Mouse (Mus musculus) lung, embryonic 15.5 days (tissue): ENCODE measurements at regions not wholly inside any gene's neighbourhood (a gene's known extent, or its start where the extent isn't known, plus 50 kb on each side); places are given as distances from the start of the nearest gene placed in this dataset.

Source experiments
- ATAC-seq: fragments of 200-750 bp; cut with Nextera tagmentation; 2 replicates; pipeline ENCODE4 v1.8.0; 2017; ENCODE audit warnings: moderate number of reproducible peaks, borderline replicate concordance; ENCODE audit not compliant: low FRiP score, low TSS enrichment; ENCODE audit errors: extremely low read depth
- H3K27ac ChIP-seq: fragments of 300-500 bp; sonication (generic); 2 replicates; pipeline ENCODE4 v1.5.1; 2015; ENCODE audit warnings: moderate library complexity, mild to moderate bottlenecking, inconsistent platforms
- H3K27me3 ChIP-seq: fragments of 300-500 bp; sonication (generic); 2 replicates; pipeline ENCODE4 v1.6.1; 2015; ENCODE audit warnings: inconsistent platforms
- H3K36me3 ChIP-seq: fragments of 300-500 bp; sonication (generic); 2 replicates; pipeline ENCODE4 v1.6.1; 2015; ENCODE audit warnings: inconsistent platforms
- H3K4me1 ChIP-seq: fragments of 300-500 bp; sonication (generic); 2 replicates; pipeline ENCODE4 v1.6.1; 2015; ENCODE audit warnings: inconsistent platforms
- H3K4me2 ChIP-seq: fragments of 300-500 bp; sonication (generic); 2 replicates; pipeline ENCODE4 v1.6.1; 2015; ENCODE audit warnings: inconsistent platforms, mild to moderate bottlenecking, moderate library complexity
- H3K4me3 ChIP-seq: fragments of 300-500 bp; sonication (generic); 2 replicates; pipeline ENCODE4 v1.5.1; 2015; ENCODE audit warnings: mild to moderate bottlenecking, inconsistent platforms
- H3K9ac ChIP-seq: fragments of 300-500 bp; sonication (generic); 2 replicates; pipeline ENCODE4 v1.6.1; 2015; ENCODE audit warnings: inconsistent platforms
- H3K9me3 ChIP-seq: fragments of 300-500 bp; sonication (generic); 2 replicates; pipeline ENCODE4 v1.6.1; 2016; ENCODE audit warnings: inconsistent platforms
- WGBS: fragments of 180-500 bp; shearing (Covaris S2); methylation state at CpG from one replicate; pipeline ENCODE4 v1.1.7; 2015; 5-methylcytosine and 5-hydroxymethylcytosine counted together

DNA sequence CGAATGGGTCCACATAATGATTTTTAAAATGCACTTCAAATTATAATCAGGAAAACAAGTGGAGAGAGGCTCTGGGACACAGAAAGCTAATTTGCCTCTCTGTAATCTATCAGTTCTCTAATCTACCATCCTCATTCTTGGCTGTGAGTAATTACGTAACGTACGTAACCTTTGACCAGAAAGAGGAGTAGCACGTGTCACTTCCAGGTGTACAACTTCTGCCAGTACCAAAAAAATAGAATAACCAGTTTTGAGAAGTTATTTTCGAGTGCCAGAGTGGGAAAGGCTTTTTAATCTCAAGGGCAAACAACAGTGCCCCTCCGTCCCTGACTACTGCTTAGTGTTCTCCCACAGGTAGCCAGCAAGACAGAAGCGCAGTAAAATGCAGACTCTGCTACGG, 69.2 kb upstream of the Cited2 start:
- H3K36me3 ChIP-seq = no peaks in the 10 kb centered on the region
- no peaks in the 10 kb centered on the region for H3K27me3 ChIP-seq
- no peak overlapping the region for H3K4me3 ChIP-seq
- 59% methylated on average over 9 of the region's 9 CpGs for WGBS
- no peak overlapping the region for H3K4me2 ChIP-seq
- H3K27ac ChIP-seq = no peak overlapping the region
- H3K9me3 ChIP-seq = no peaks in the 10 kb centered on the region
- no peak overlapping the region for H3K9ac ChIP-seq
- ATAC-seq = no peak
- H3K4me1 ChIP-seq = peaks cover 13% of the 10 kb centered on the region

DNA sequence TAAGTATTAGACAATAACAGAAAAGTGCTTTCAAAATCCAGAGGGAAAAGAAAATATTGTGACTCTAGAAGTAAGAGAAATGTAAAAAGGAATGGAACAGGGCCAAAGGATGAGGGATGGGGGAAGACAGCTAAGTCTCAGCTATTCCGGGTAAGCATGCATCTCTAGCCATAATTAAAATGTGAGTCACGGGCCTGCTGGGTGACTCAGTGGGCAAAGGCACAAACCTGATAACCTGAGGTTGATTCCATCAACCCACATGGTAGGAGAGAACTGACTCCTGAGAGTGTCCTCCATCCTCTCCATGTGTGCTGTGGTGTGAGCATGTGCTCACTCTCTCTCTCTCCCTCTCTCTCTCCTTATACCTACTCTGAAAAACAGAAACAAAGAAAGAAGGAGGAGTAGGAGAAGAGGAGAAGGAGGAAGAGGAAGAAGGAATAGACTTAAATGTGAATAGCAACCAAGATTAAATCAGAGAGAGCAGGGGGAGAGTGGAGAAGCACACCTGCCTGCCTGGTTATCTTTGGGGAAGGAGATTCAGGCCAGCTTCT, 68.6 kb upstream of the Cited2 start:
- Histone ChIP-seq H3K4me1 (peaks cover 13% of the 10 kb centered on the region), H3K27ac (no peak overlapping the region), H3K4me2 (no peak overlapping the region), H3K9ac (no peak overlapping the region), H3K27me3 (no peaks in the 10 kb centered on the region), H3K9me3 (no peaks in the 10 kb centered on the region), H3K36me3 (no peaks in the 10 kb centered on the region), H3K4me3 (no peak overlapping the region)
- no peak for ATAC-seq
- 73% methylated on average over 2 of the region's 2 CpGs for WGBS

GRCm38 (mm10) chr10:17655459-17656051, 67.5 kb upstream of the Cited2 start:
- H3K4me2 ChIP-seq = no peak overlapping the region
- no peaks in the 10 kb centered on the region for H3K27me3 ChIP-seq
- no peak overlapping the region for H3K9ac ChIP-seq
- peaks cover 13% of the 10 kb centered on the region for H3K4me1 ChIP-seq
- H3K27ac ChIP-seq = no peak overlapping the region
- H3K9me3 ChIP-seq = no peaks in the 10 kb centered on the region
- 74% methylated on average over 10 of the region's 10 CpGs for WGBS
- no peak overlapping the region for H3K4me3 ChIP-seq
- no peaks in the 10 kb centered on the region for H3K36me3 ChIP-seq
- ATAC-seq = no peak

DNA sequence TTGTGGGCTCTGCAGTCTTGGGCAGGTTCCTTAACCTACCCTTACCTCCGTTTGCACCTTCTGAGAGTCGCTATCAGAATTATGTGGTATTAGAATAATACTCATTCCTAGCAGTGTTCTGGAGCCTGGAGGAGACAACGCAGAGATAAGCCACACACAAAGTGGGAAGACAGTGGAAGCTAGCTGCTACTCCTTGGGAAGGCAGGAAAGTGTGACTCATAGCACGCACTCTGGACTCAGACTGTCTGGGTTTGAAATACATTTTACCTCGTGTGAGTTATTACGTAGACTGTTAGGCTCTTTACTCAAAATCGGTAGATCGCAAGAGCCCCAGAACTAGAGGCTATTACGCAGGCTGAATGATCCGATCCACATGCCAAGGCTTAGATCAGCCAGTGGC, 66.7 kb upstream of the Cited2 start:
- Histone ChIP-seq H3K4me3 (no peak overlapping the region), H3K27me3 (no peaks in the 10 kb centered on the region), H3K27ac (no peak overlapping the region), H3K9me3 (no peaks in the 10 kb centered on the region), H3K4me2 (no peak overlapping the region), H3K36me3 (no peaks in the 10 kb centered on the region), H3K9ac (no peak overlapping the region), H3K4me1 (peaks cover 13% of the 10 kb centered on the region)
- 74% methylated on average over 10 of the region's 10 CpGs for WGBS
- no peak for ATAC-seq

DNA sequence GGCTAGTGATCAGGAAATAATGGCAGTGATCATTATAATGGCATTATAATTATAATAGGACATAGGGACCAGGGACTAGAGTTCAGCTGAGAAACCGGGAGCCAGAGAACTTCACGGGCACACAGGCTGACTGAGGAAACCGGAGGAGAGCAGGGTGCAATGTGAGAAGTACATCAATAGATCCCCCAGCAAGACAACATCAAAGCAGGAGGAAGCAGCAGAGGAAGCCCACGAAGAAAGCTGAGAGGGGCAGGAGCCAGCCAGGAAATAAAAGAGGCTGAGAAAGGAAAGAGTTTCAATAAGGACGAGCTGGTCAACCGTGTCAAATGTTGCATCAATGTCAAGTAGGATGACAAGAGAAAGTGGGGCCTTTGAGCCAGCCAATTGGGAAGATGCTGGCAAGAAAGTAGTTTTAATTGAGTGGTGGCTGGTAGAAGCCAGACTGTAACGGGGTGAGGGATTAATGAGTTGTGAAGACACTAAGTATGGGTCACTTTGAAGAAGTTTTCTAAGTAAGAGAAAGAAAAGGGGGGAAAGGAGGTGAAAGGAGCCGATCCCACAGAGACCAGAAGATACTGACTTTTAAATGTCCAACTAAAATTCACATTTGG, 66.0 kb upstream of the Cited2 start:
- Histone ChIP-seq H3K27me3 (no peaks in the 10 kb centered on the region), H3K27ac (no peak overlapping the region), H3K9me3 (no peaks in the 10 kb centered on the region), H3K4me1 (peaks cover 13% of the 10 kb centered on the region), H3K4me3 (no peak overlapping the region), H3K9ac (no peak overlapping the region), H3K36me3 (no peaks in the 10 kb centered on the region), H3K4me2 (no peak overlapping the region; the same call in 1 of the 2 replicates)
- ATAC-seq = peak; percentile 55; the same call in 1 of the 2 replicates
- WGBS = 18% methylated on average over 8 of the region's 8 CpGs

- H3K9me3 ChIP-seq = no peaks in the 10 kb centered on the region
- peaks cover 7% of the 10 kb centered on the region for H3K4me1 ChIP-seq
- H3K27me3 ChIP-seq = no peaks in the 10 kb centered on the region
- WGBS = 93% methylated on average over 9 of the region's 9 CpGs
- ATAC-seq = no peak
- no peak overlapping the region for H3K4me2 ChIP-seq
- H3K9ac ChIP-seq = no peak overlapping the region
- no peak overlapping the region for H3K4me3 ChIP-seq
- H3K36me3 ChIP-seq = no peaks in the 10 kb centered on the region
- H3K27ac ChIP-seq = no peak overlapping the region
Measured at GRCm38 (mm10) chr10:17659575-17659974, 63.4 kb upstream of the Cited2 start.

- Histone ChIP-seq H3K9ac (no peak overlapping the region), H3K36me3 (no peaks in the 10 kb centered on the region), H3K4me1 (peaks cover 7% of the 10 kb centered on the region), H3K4me2 (no peak overlapping the region), H3K9me3 (no peaks in the 10 kb centered on the region), H3K27me3 (no peaks in the 10 kb centered on the region), H3K27ac (no peak overlapping the region), H3K4me3 (no peak overlapping the region)
- 89% methylated on average over 5 of the region's 5 CpGs for WGBS
- ATAC-seq = no peak
Measured at GRCm38 (mm10) chr10:17660836-17661452, 62.1 kb upstream of the Cited2 start.

DNA sequence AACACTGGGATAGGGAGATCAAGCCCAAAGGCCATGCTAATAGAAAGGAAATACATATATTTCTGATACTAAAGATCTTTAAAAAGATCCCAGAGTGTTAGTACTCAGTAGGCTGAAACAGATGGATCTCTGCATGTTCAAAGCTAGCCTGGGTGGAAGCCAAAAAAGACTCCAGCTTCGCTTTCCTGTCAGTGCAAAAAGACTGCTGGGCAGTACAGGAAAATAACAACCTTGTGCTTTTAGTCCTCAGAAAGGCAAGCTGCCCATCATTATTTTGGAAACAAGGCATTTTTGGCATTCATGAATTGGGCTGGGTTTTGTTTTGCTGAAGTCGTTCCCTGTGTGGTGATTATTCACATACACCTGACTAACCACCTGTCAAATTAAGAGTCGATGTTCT, 56.9 kb upstream of the Cited2 start:
- no peaks in the 10 kb centered on the region for H3K36me3 ChIP-seq
- no peak overlapping the region for H3K27ac ChIP-seq
- no peak overlapping the region for H3K4me2 ChIP-seq
- no peaks in the 10 kb centered on the region for H3K27me3 ChIP-seq
- H3K9ac ChIP-seq = no peak overlapping the region
- H3K4me3 ChIP-seq = no peak overlapping the region
- WGBS = 78% methylated on average over 3 of the region's 3 CpGs
- H3K9me3 ChIP-seq = no peaks in the 10 kb centered on the region
- ATAC-seq = no peak
- H3K4me1 ChIP-seq = no peaks in the 10 kb centered on the region

- no peaks in the 10 kb centered on the region for H3K9me3 ChIP-seq
- no peaks in the 10 kb centered on the region for H3K4me1 ChIP-seq
- 72% methylated on average over 9 of the region's 9 CpGs for WGBS
- no peaks in the 10 kb centered on the region for H3K36me3 ChIP-seq
- no peak overlapping the region for H3K27ac ChIP-seq
- no peak for ATAC-seq
- H3K4me3 ChIP-seq = no peak overlapping the region
- no peaks in the 10 kb centered on the region for H3K27me3 ChIP-seq
- H3K4me2 ChIP-seq = no peak overlapping the region
- H3K9ac ChIP-seq = no peak overlapping the region
Measured at GRCm38 (mm10) chr10:17669401-17669800, 53.6 kb upstream of the Cited2 start.
